Mouse (Mus musculus): ENCODE measurements around the gene Gal3st1. TPM values are rescaled to one million over a fixed set of nuclear protein-coding genes. Genes with fewer than 3 reads are reported as not detected.

Gal3st1 gene
- total RNA-seq, 2 experiments from 2014 or later, result 0.15 to 0.23 TPM

DNA sequence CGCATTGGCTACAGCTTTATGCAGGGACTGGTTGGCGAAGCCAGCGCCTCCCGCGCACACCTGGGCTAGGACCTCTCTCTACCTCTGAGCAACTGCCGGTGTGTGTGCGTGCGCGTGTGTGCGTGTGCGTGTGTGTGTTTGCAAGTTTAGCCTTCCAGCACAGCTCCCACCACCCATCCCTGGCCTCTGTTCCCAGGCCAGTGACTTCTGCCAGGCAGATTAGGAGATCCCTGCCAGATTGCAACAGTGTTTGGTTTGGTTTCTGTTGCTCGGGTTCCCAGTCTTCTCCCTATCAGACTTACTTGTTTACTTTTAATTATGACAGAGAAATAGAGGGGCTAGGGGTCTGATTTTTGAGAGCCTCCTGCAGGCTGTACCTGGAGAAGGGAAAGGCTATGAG lies 48.5 kb downstream of the Gal3st1 start:
- DNase-seq, result no peak

DNA sequence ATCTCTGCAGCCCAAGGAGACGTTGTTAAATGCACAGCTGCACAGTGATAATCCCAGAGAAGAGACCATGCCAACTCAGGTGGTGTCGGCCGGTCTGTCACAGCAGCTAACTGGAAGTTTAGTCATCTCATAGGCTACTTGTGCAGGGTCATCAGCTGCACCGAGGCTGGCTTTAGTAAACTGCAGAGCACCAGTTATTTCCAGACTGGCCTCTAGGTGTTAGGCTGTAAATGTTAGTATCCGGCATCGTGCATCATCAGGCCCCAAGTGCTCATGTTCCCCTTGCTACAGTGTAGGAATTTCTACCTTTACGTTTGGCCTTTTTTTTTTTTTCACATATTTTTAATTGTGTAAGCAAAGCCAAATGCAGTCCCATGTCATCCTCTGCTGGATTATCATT lies 50.0 kb downstream of the Gal3st1 start:
- no peak for DNase-seq

GRCm38 (mm10) chr11:4034169-4034568 lies 50.7 kb downstream of the Gal3st1 start:
- no peak for DNase-seq

DNA sequence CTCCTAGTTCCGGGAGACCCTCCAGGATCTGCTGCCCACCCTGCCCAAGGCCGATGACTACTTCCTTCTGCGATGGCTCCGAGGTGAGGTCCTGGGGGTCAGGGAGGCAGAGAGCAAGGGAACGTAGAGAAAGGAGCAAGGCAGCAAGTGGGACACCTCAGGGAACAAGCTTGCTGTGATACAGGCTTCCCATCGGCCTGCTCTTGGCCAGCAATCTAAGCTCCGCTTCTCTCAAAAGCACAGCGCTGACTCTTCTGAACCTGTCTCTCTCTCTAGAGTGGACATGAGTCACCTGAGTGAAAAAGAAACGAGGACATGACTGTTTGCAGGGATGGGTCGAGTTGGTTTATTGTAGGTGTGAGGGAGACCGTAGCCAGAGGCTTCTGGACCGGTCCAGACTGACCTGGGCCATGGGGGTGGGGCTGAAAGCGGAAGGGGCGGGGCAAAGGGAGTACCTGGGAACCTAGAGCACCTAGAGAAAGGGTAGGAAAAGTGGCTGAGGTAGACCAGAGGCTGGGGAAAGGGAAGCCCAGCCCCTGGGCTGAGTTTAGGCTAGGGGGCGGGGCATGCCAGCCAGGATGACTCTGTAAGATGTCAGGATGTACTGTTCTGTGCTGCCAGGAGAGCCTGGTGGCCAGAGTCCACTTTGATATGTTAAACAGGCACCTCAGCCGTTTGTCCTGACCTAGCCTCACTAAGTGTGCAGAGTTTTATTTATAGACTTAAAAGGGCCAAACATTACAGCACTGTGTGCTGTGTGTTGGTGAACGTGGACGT lies 51.9 kb downstream of the Gal3st1 start:
- DNase-seq, result peak; percentile 43 to 70

GRCm38 (mm10) chr11:4035916-4036315 lies 52.5 kb downstream of the Gal3st1 start:
- no peak for DNase-seq

DNA sequence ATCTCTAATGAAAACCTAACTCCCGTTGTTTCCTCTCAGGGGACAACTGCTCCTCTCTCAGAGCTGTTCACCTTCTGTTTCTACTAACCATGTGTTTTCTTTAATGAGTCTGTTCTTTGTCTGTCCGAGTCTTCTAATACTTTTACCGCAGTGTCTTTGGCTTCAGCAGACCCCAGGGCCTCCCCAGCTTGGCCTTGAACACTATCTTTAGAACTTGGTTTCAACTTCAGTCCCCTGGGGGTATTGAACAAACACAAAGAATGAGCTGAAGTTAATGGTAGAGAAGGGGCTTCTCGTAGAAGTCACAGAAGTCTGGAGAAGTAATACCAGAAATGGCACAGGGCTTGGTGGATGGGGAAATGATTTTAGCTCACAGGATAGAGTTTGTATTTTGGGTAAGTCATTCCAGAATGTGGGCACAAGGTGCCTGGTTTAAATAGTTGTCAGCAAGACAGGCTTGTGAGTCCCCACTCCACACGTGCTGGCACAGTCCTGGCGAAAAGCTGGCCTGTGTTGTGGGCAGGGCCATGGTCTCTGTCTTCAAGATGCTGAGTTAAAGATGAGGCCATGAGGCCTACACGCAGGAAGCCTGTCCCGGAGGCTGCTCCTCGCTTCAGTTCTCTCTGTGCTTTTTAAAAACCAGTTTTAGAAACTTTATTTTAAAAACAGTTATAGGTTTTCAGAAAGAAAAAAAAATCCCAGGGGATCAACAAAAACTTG lies 53.1 kb downstream of the Gal3st1 start:
- DNase-seq, result no peak

- DNase-seq, result no peak
Measured at GRCm38 (mm10) chr11:4039951-4040350, 56.5 kb downstream of the Gal3st1 start.

- DNase-seq, result no peak
Measured at GRCm38 (mm10) chr11:4041123-4041625, 57.7 kb downstream of the Gal3st1 start.

DNA sequence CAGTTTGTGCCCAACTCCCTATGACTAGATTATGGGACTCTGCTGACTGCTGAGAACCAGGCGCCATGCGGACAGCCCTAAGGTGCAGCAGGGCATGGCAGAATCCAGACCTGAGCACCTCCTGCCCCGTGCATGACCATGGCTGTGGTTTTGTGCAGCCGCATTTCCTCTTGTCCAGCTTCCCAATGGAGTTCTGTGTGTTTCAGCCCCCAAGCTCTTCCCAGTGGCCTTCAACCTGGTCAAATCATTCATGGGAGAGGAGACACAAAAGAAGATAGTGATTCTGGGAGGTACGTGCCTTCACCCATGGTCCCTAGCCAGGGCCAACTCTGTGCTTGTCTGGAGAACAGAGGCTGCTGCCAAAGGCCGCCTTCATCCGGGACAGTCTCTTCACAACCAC lies 59.6 kb downstream of the Gal3st1 start:
- DNase-seq, result no peak

DNA sequence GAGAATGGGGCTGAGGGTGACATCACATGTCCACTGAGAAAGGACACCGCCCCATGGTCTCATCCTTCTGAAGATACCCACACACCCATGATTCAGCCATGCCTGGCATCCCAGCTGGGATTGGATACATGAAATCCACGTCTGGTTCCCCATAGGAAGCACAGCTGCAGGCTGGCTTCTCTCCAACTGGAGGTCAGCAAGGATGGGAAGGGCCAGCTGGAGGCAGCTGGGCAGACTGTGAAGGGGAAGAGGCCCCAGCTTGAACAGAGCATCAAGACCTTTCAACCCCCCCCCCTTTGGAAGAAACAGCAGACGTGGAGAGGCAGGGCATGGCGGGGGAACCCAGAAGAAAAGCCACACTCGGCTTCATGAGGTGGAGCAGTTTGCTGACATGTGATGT lies 63.1 kb downstream of the Gal3st1 start:
- DNase-seq, result no peak

DNA sequence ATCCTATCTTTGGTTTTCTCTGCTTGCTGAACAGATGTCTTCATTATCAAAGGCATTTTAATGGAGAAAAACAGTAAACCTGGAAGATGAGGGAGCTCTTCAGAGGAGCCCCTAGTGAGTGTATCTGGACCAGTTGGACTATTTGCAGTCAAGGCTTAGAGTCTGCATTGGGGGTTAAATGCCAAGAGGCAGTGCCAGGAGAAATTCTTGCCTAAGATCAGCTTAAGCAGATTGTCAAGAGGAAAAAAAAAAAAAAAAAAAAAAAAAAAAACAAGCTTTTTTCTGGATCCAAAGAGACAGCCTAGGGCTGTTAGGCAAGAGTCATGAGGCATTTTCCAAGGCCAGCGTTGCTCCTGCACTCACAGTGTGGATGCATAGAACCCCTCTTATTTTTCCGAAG lies 64.3 kb downstream of the Gal3st1 start:
- DNase-seq, result no peak

GRCm38 (mm10) chr11:4048438-4048837 lies 65.0 kb downstream of the Gal3st1 start:
- DNase-seq, result no peak

Other genes starting within 250 kb of the Gal3st1 start
- 10 to 100 TPM; 17.9 to 20.3 TPM for gene Osbp2, start 119.7 kb upstream of the Gal3st1 start, total RNA-seq (2021)
- under 1 TPM; 0.55 to 0.64 TPM for gene 4921536K21Rik, start 88.5 kb upstream of the Gal3st1 start, total RNA-seq (2021)
- 10 to 100 TPM; 28.3 to 28.6 TPM for gene Dusp18, start 88.4 kb upstream of the Gal3st1 start, total RNA-seq (2021)
- gene Slc35e4, start 69.0 kb upstream of the Gal3st1 start, total RNA-seq (2021), result 1 to 10 TPM; 3.5 TPM
- 10 to 100 TPM; 37.9 to 50.5 TPM for gene Tcn2, start 51.5 kb upstream of the Gal3st1 start, total RNA-seq (2021)
- gene Pes1, start 19.7 kb upstream of the Gal3st1 start, total RNA-seq (2021), result 10 to 100 TPM; 27.4 to 27.6 TPM
- gene 4930556J24Rik, start 6.9 kb upstream of the Gal3st1 start, total RNA-seq (2021), result not detected
- gene Sec14l4, start 47.8 kb downstream of the Gal3st1 start, total RNA-seq (2021), result under 1 TPM; 0.25 to 0.85 TPM
- gene Sec14l3, start 81.2 kb downstream of the Gal3st1 start, total RNA-seq (2021), result 1 to 10 TPM in 1 of 2 experiments, not detected in 1; 6.2 TPM
- 100 to 1,000 TPM; 133 to 172 TPM for gene Mtfp1, start 111.8 kb downstream of the Gal3st1 start, total RNA-seq (2021)
- under 1 TPM; 0.44 to 0.87 TPM for gene Sec14l2, start 139.8 kb downstream of the Gal3st1 start, total RNA-seq (2021)
- 10 to 100 TPM; 11.6 to 13.5 TPM for gene Rnf215, start 151.6 kb downstream of the Gal3st1 start, total RNA-seq (2021)
- 1 to 10 TPM; 3.5 to 5.2 TPM for gene Ccdc157, start 176.7 kb downstream of the Gal3st1 start, total RNA-seq (2021)
- gene Sf3a1, start 176.7 kb downstream of the Gal3st1 start, total RNA-seq (2021), result 10 to 100 TPM; 33.4 to 38.3 TPM
- gene Tbc1d10a, start 203.2 kb downstream of the Gal3st1 start, total RNA-seq (2021), result 10 to 100 TPM; 11.5 to 11.9 TPM
- gene Castor1, start 234.6 kb downstream of the Gal3st1 start, total RNA-seq (2021), result 1 to 10 TPM; 5.7 to 5.9 TPM